Mouse (Mus musculus) heart, embryonic 11.5 days (tissue): ENCODE measurements around the gene Saa3. TPM values are rescaled to one million over a fixed set of nuclear protein-coding genes. Genes with fewer than 3 reads are reported as not detected.
"Not testable (repeated sequence)": the region's sequence is repeated elsewhere in the genome, so short reads cannot be mapped to it uniquely, and the experiment has no call there.

Experiments used
- ATAC-seq: fragments of 200-750 bp; cut with Nextera tagmentation; replicated peaks from 2 replicates; pipeline ENCODE4 v1.8.0; 2017; ENCODE audit warnings: moderate library complexity; ENCODE audit not compliant: insufficient number of reproducible peaks, low FRiP score, low TSS enrichment
- H3K27ac ChIP-seq: fragments of 300-500 bp; sonication (generic); 2 replicates; pipeline ENCODE4 v1.5.1; 2014; ENCODE audit warnings: mild to moderate bottlenecking, low read depth, low read length
- H3K27me3 ChIP-seq: fragments of 300-500 bp; sonication (generic); 2 replicates; pipeline ENCODE4 v1.6.1; 2014; ENCODE audit warnings: mild to moderate bottlenecking, low read length, mixed read lengths; ENCODE audit not compliant: control insufficient read depth, insufficient read depth
- H3K36me3 ChIP-seq: fragments of 300-500 bp; sonication (generic); 2 replicates; pipeline ENCODE4 v1.6.1; 2014; ENCODE audit warnings: mild to moderate bottlenecking, low read length, moderate library complexity, mixed read lengths; ENCODE audit not compliant: control insufficient read depth, insufficient read depth
- H3K4me1 ChIP-seq: fragments of 300-500 bp; sonication (generic); 2 replicates; pipeline ENCODE4 v1.6.1; 2014; ENCODE audit warnings: low read length; ENCODE audit not compliant: control insufficient read depth, insufficient read depth
- H3K4me2 ChIP-seq: fragments of 300-500 bp; sonication (generic); 2 replicates; pipeline ENCODE4 v1.6.1; 2014; ENCODE audit warnings: mild to moderate bottlenecking, moderate library complexity
- H3K4me3 ChIP-seq: fragments of 300-500 bp; sonication (generic); 2 replicates; pipeline ENCODE4 v1.5.1; 2014; ENCODE audit warnings: low read depth, low read length
- H3K9ac ChIP-seq: fragments of 300-500 bp; sonication (generic); 2 replicates; pipeline ENCODE4 v1.6.1; 2014; ENCODE audit warnings: mild to moderate bottlenecking, low read depth, low read length, moderate library complexity
- H3K9me3 ChIP-seq: fragments of 300-500 bp; sonication (generic); replicated peaks from 2 replicates; pipeline ENCODE4 v1.6.1; 2016; ENCODE audit warnings: low read length; ENCODE audit not compliant: control insufficient read depth
- WGBS: fragments of 180-500 bp; shearing (Covaris S2); extraction: QIAGEN DNeasy Blood & Tissue Kit; methylation state at CpG from one replicate; pipeline ENCODE4 v1.1.7; 2014; ENCODE audit not compliant: insufficient replicate concordance; 5-methylcytosine and 5-hydroxymethylcytosine counted together
- polyA plus RNA-seq: library from polyadenylated mRNA; unstranded; fragments of >200 nt; fragmentation: Nextera tagmentation; extraction: Ambion mirVana; gene quantifications from 2 replicates; pipeline ENCODE4 v1.2.1, GENCODE M21; 2014

Saa3 gene
- polyA plus RNA-seq, 1 experiment from 2014 or later = not detected

- not testable (repeated sequence) for H3K36me3 ChIP-seq, H3K9ac ChIP-seq, H3K4me3 ChIP-seq, H3K27me3 ChIP-seq, H3K27ac ChIP-seq, H3K4me2 ChIP-seq, ATAC-seq, H3K4me1 ChIP-seq, H3K9me3 ChIP-seq
- WGBS = 78% methylated on average over 5 of the region's 5 CpGs
Observed at GRCm38 (mm10) chr7:46740041-46740440, 24.5 kb upstream of the Saa3 start.

GRCm38 (mm10) chr7:46738561-46739460 lies 23.3 kb upstream of the Saa3 start:
- no peak overlapping the region for H3K27ac ChIP-seq
- no peak overlapping the region for H3K4me3 ChIP-seq
- no peaks in the 10 kb centered on the region for H3K4me1 ChIP-seq
- no peaks in the 10 kb centered on the region for H3K27me3 ChIP-seq
- no peaks in the 10 kb centered on the region for H3K9me3 ChIP-seq
- H3K4me2 ChIP-seq = no peak overlapping the region
- no peak for ATAC-seq
- H3K36me3 ChIP-seq = no peaks in the 10 kb centered on the region
- no peak overlapping the region for H3K9ac ChIP-seq
- WGBS = 74% methylated on average over 12 of the region's 12 CpGs

GRCm38 (mm10) chr7:46734983-46735382 lies 19.5 kb upstream of the Saa3 start:
- no peaks in the 10 kb centered on the region for H3K4me1 ChIP-seq
- H3K4me2 ChIP-seq = no peak overlapping the region
- H3K27me3 ChIP-seq = no peaks in the 10 kb centered on the region
- no peak overlapping the region for H3K4me3 ChIP-seq
- 63% methylated on average over 2 of the region's 2 CpGs for WGBS
- H3K36me3 ChIP-seq = no peaks in the 10 kb centered on the region
- ATAC-seq = no peak
- no peak overlapping the region for H3K27ac ChIP-seq
- no peak overlapping the region for H3K9ac ChIP-seq
- no peaks in the 10 kb centered on the region for H3K9me3 ChIP-seq

- no peak within 1 kb of the TSS for H3K27ac ChIP-seq
- H3K4me3 ChIP-seq = no peak within 1 kb of the TSS
- ATAC-seq = no peak
- H3K36me3 ChIP-seq = no peaks in the 10 kb centered on the region
- no peak within 1 kb of the TSS for H3K4me2 ChIP-seq
- H3K9ac ChIP-seq = no peak within 1 kb of the TSS
- H3K9me3 ChIP-seq = no peaks in the 10 kb centered on the region
- no peaks in the 10 kb centered on the region for H3K27me3 ChIP-seq
- 78% methylated on average over 4 of the region's 4 CpGs for WGBS
- no peaks in the 10 kb centered on the region for H3K4me1 ChIP-seq
Observed at GRCm38 (mm10) chr7:46732458-46732857, 17.0 kb upstream of the Saa3 start, which contains the start of gene Saa4. TSS of gene Saa4 (minus strand) at chr7:46732603.

GRCm38 (mm10) chr7:46727584-46727983 lies 12.1 kb upstream of the Saa3 start:
- Histone ChIP-seq H3K27me3 (no peaks in the 10 kb centered on the region), H3K4me2 (no peak overlapping the region), H3K4me3 (no peak overlapping the region), H3K9ac (no peak overlapping the region), H3K36me3 (no peaks in the 10 kb centered on the region), H3K4me1 (no peaks in the 10 kb centered on the region), H3K9me3 (no peaks in the 10 kb centered on the region), H3K27ac (no peak overlapping the region)
- no peak for ATAC-seq
- WGBS = 67% methylated on average over 1 of the region's 1 CpGs

- no peak for ATAC-seq
- no peak overlapping the region for H3K4me2 ChIP-seq
- H3K36me3 ChIP-seq = no peaks in the 10 kb centered on the region
- no peaks in the 10 kb centered on the region for H3K9me3 ChIP-seq
- no peaks in the 10 kb centered on the region for H3K4me1 ChIP-seq
- H3K27me3 ChIP-seq = peaks cover 6% of the 10 kb centered on the region; the same call in 1 of the 2 replicates
- no peak overlapping the region for H3K27ac ChIP-seq
- H3K9ac ChIP-seq = no peak overlapping the region
- 82% methylated on average over 5 of the region's 5 CpGs for WGBS
- H3K4me3 ChIP-seq = no peak overlapping the region
Observed at GRCm38 (mm10) chr7:46724396-46724795, 8.9 kb upstream of the Saa3 start.

- Histone ChIP-seq H3K36me3 (no peaks in the 10 kb centered on the region), H3K9ac (no peak overlapping the region), H3K4me3 (no peak overlapping the region), H3K27me3 (peaks cover 6% of the 10 kb centered on the region; the same call in 1 of the 2 replicates), H3K27ac (no peak overlapping the region), H3K4me2 (no peak overlapping the region), H3K9me3 (no peaks in the 10 kb centered on the region), H3K4me1 (no peaks in the 10 kb centered on the region)
- ATAC-seq = no peak
- 77% methylated on average over 3 of the region's 3 CpGs for WGBS
Observed at GRCm38 (mm10) chr7:46723849-46724248, 8.3 kb upstream of the Saa3 start.

- Histone ChIP-seq H3K9ac (no peak overlapping the region), H3K27me3 (peaks cover 6% of the 10 kb centered on the region; the same call in 1 of the 2 replicates), H3K36me3 (no peaks in the 10 kb centered on the region), H3K27ac (no peak overlapping the region), H3K4me2 (no peak overlapping the region), H3K4me3 (no peak overlapping the region), H3K9me3 (no peaks in the 10 kb centered on the region), H3K4me1 (no peaks in the 10 kb centered on the region)
- 90% methylated on average over 6 of the region's 6 CpGs for WGBS
- ATAC-seq = no peak
Observed at GRCm38 (mm10) chr7:46723354-46723753, 7.9 kb upstream of the Saa3 start.

GRCm38 (mm10) chr7:46720460-46720859 lies 5.0 kb upstream of the Saa3 start:
- Histone ChIP-seq H3K9ac (no peak overlapping the region), H3K4me1 (no peaks in the 10 kb centered on the region), H3K4me2 (no peak overlapping the region), H3K27me3 (peaks cover 6% of the 10 kb centered on the region; the same call in 1 of the 2 replicates), H3K36me3 (no peaks in the 10 kb centered on the region), H3K9me3 (no peaks in the 10 kb centered on the region), H3K27ac (no peak overlapping the region), H3K4me3 (no peak overlapping the region)
- no peak for ATAC-seq
- 69% methylated on average over 9 of the region's 9 CpGs for WGBS
